Mouse (Mus musculus) MEL (cell line): Measurements from ENCODE around the gene Acss1. TPM values are rescaled to one million over a fixed set of nuclear protein-coding genes. Genes with fewer than 3 reads are reported as not detected.

Experiments used
- DNase-seq: peaks from one replicate; pipeline ENCODE4 v3.0.0; 2011; ENCODE audit warnings: low read depth, low spot score
- H3K27ac ChIP-seq: 2 replicates; pipeline ENCODE4 v1.5.1; 2012; ENCODE audit warnings: low read depth, mild to moderate bottlenecking, control low read depth, low read length, moderate library complexity; ENCODE audit not compliant: control insufficient read depth
- H3K27me3 ChIP-seq, 2 experiments: fragments of 150-350 bp in 1 of 2; sonication (generic) in 1 of 2; 2 replicates each; pipeline ENCODE4 v1.6.1; 2012; ENCODE audit warnings: low read length in 2 of 2, mild to moderate bottlenecking in 2 of 2, improper control_type of control experiment in 1 of 2, moderate library complexity in 1 of 2; ENCODE audit not compliant: insufficient read depth in 2 of 2, control insufficient read depth in 1 of 2
- H3K36me3 ChIP-seq, 2 experiments: 2 replicates each; pipeline ENCODE4 v1.6.1; 2012 to 2014; ENCODE audit warnings: low read length in 2 of 2, improper control_type of control experiment in 1 of 2, inconsistent platforms in 1 of 2, mild to moderate bottlenecking in 1 of 2; ENCODE audit not compliant: insufficient read depth in 2 of 2, control insufficient read depth in 1 of 2
- H3K4me1 ChIP-seq, 2 experiments: fragments of 150-350 bp in 1 of 2; sonication (generic) in 1 of 2; 2 replicates each; pipeline ENCODE4 v1.6.1; 2012; ENCODE audit warnings: low read length in 2 of 2, improper control_type of control experiment in 1 of 2, mild to moderate bottlenecking in 1 of 2; ENCODE audit not compliant: insufficient read depth in 2 of 2, control insufficient read depth in 1 of 2
- H3K4me3 ChIP-seq, 2 experiments: fragments of 150-350 bp in 1 of 2; sonication (generic) in 1 of 2; 2 replicates each; pipeline ENCODE4 v1.5.1; 2012; ENCODE audit warnings: low read depth in 2 of 2, low read length in 2 of 2, mild to moderate bottlenecking in 2 of 2, moderate library complexity in 2 of 2, control low read depth in 1 of 2, improper control_type of control experiment in 1 of 2; ENCODE audit not compliant: control insufficient read depth in 1 of 2, insufficient read depth in 1 of 2
- H3K79me2 ChIP-seq: 2 replicates; pipeline ENCODE4 v1.6.1; 2012; ENCODE audit warnings: mild to moderate bottlenecking, low read length, moderate library complexity; ENCODE audit not compliant: control insufficient read depth, poor library complexity, insufficient read depth
- H3K9ac ChIP-seq: 2 replicates; pipeline ENCODE4 v1.6.1; 2012; ENCODE audit warnings: low read depth, mild to moderate bottlenecking, control low read depth, low read length, moderate library complexity; ENCODE audit not compliant: control insufficient read depth, poor library complexity, severe bottlenecking
- H3K9me3 ChIP-seq: fragments of 150-350 bp; sonication (generic); replicated peaks from 2 replicates; pipeline ENCODE4 v1.6.1; 2012; ENCODE audit warnings: mild to moderate bottlenecking, low read length, improper control_type of control experiment, moderate library complexity; ENCODE audit not compliant: insufficient read depth
- BHLHE40 ChIP-seq: IDR thresholded peaks from 2 replicates; pipeline ENCODE4 v1.6.1; 2012; ENCODE audit warnings: low read depth, mild to moderate bottlenecking, inconsistent platforms, low read length, improper control_type of control experiment, borderline replicate concordance
- CHD1 ChIP-seq: IDR thresholded peaks from 2 replicates; pipeline ENCODE4 v1.6.1; 2012; ENCODE audit warnings: low read depth, mild to moderate bottlenecking, inconsistent platforms, low read length, improper control_type of control experiment
- CTCF ChIP-seq, 3 experiments: IDR thresholded peaks in 2 of 3; conservative IDR thresholded peaks in 1 of 3; 2 replicates each; pipeline ENCODE4 v1.5.1; 2011 to 2012; ENCODE audit warnings: low read length in 3 of 3, low read depth in 2 of 3, mild to moderate bottlenecking in 2 of 3, improper control_type of control experiment in 1 of 3, inconsistent platforms in 1 of 3, mixed read lengths in 1 of 3, moderate library complexity in 1 of 3; ENCODE audit not compliant: control insufficient read depth in 1 of 3, insufficient read depth in 1 of 3, poor library complexity in 1 of 3, severe bottlenecking in 1 of 3
- E2F4 ChIP-seq: IDR thresholded peaks from 2 replicates; pipeline ENCODE4 v1.6.1; 2011; ENCODE audit warnings: low read depth, low read length, improper control_type of control experiment, borderline replicate concordance
- ELF1 ChIP-seq: IDR thresholded peaks from 2 replicates; pipeline ENCODE4 v1.6.1; 2014; ENCODE audit warnings: low read depth, mild to moderate bottlenecking, inconsistent platforms, low read length, improper control_type of control experiment, moderate library complexity
- EP300 ChIP-seq, 2 experiments: IDR thresholded peaks; 2 replicates each; pipeline ENCODE4 v1.6.1; 2011; ENCODE audit warnings: improper control_type of control experiment in 2 of 2, low read length in 2 of 2, low read depth in 1 of 2, mild to moderate bottlenecking in 1 of 2
- ETS1 ChIP-seq: IDR thresholded peaks from 2 replicates; pipeline ENCODE4 v1.6.1; 2012; ENCODE audit warnings: low read depth, mild to moderate bottlenecking, inconsistent platforms, low read length, improper control_type of control experiment, moderate library complexity
- GABPA ChIP-seq: IDR thresholded peaks from 2 replicates; pipeline ENCODE4 v1.6.1; 2012; ENCODE audit warnings: low read depth, mild to moderate bottlenecking, inconsistent platforms, low read length, improper control_type of control experiment, moderate library complexity
- GATA1 ChIP-seq: IDR thresholded peaks from 2 replicates; pipeline ENCODE4 v1.6.1; 2011; ENCODE audit warnings: low read depth, low read length, improper control_type of control experiment
- HCFC1 ChIP-seq: IDR thresholded peaks from 2 replicates; pipeline ENCODE4 v1.6.1; 2012; ENCODE audit warnings: low read depth, mild to moderate bottlenecking, inconsistent platforms, low read length, improper control_type of control experiment, moderate library complexity
- JUND ChIP-seq: IDR thresholded peaks from 2 replicates; pipeline ENCODE4 v1.6.1; 2011; ENCODE audit warnings: low read depth, mild to moderate bottlenecking, improper control_type of control experiment, low read length
- KAT2A ChIP-seq: conservative IDR thresholded peaks from 2 replicates; pipeline ENCODE4 v1.6.1; 2012; ENCODE audit warnings: low read depth, low read length, improper control_type of control experiment, inconsistent platforms
- MAX ChIP-seq: IDR thresholded peaks from 2 replicates; pipeline ENCODE4 v1.6.1; 2011; ENCODE audit warnings: low read length, improper control_type of control experiment
- MEF2A ChIP-seq: IDR thresholded peaks from 2 replicates; pipeline ENCODE4 v1.6.1; 2014; ENCODE audit warnings: low read depth, mild to moderate bottlenecking, inconsistent platforms, low read length, improper control_type of control experiment; ENCODE audit not compliant: poor library complexity, insufficient replicate concordance, severe bottlenecking; ENCODE audit errors: extremely low read depth
- MXI1 ChIP-seq: IDR thresholded peaks from 2 replicates; pipeline ENCODE4 v1.6.1; 2011; ENCODE audit warnings: mild to moderate bottlenecking, low read depth, low read length, improper control_type of control experiment
- MYB ChIP-seq: IDR thresholded peaks from 2 replicates; pipeline ENCODE4 v1.6.1; 2011; ENCODE audit warnings: mild to moderate bottlenecking, low read depth, low read length, improper control_type of control experiment
- MYC ChIP-seq: IDR thresholded peaks from 2 replicates; pipeline ENCODE4 v1.6.1; 2011; ENCODE audit warnings: low read depth, mild to moderate bottlenecking, low read length, improper control_type of control experiment, moderate library complexity
- NELFE ChIP-seq: IDR thresholded peaks from 2 replicates; pipeline ENCODE4 v1.6.1; 2011; ENCODE audit warnings: low read depth, low read length, improper control_type of control experiment
- NRF1 ChIP-seq: IDR thresholded peaks from 2 replicates; pipeline ENCODE4 v1.6.1; 2014; ENCODE audit warnings: low read depth, mild to moderate bottlenecking, inconsistent platforms, low read length, improper control_type of control experiment, moderate library complexity; ENCODE audit not compliant: poor library complexity, insufficient read depth, severe bottlenecking
- POLR2A ChIP-seq, 2 experiments: IDR thresholded peaks; 2 replicates each; pipeline ENCODE4 v1.6.1; 2011 to 2012; ENCODE audit warnings: low read length in 2 of 2, mild to moderate bottlenecking in 2 of 2, control low read depth in 1 of 2, improper control_type of control experiment in 1 of 2, low read depth in 1 of 2, moderate library complexity in 1 of 2; ENCODE audit not compliant: control insufficient read depth in 1 of 2, insufficient read depth in 1 of 2, poor library complexity in 1 of 2
- RAD21 ChIP-seq: IDR thresholded peaks from 2 replicates; pipeline ENCODE4 v1.6.1; 2011; ENCODE audit warnings: mild to moderate bottlenecking, low read depth, low read length, improper control_type of control experiment
- RCOR1 ChIP-seq: IDR thresholded peaks from 2 replicates; pipeline ENCODE4 v1.6.1; 2012; ENCODE audit warnings: low read depth, mild to moderate bottlenecking, inconsistent platforms, low read length, improper control_type of control experiment
- SMC3 ChIP-seq: IDR thresholded peaks from 2 replicates; pipeline ENCODE4 v1.6.1; 2011; ENCODE audit warnings: low read depth, low read length, improper control_type of control experiment
- TCF12 ChIP-seq: IDR thresholded peaks from 2 replicates; pipeline ENCODE4 v1.6.1; 2014; ENCODE audit warnings: low read depth, mild to moderate bottlenecking, inconsistent platforms, low read length, improper control_type of control experiment, moderate library complexity
- USF1 ChIP-seq: IDR thresholded peaks from 2 replicates; pipeline ENCODE4 v1.6.1; 2014; ENCODE audit warnings: low read depth, mild to moderate bottlenecking, inconsistent platforms, low read length, improper control_type of control experiment, moderate library complexity
- USF2 ChIP-seq, 2 experiments: IDR thresholded peaks; 2 replicates each; pipeline ENCODE4 v1.6.1; 2011 to 2012; ENCODE audit warnings: improper control_type of control experiment in 2 of 2, low read length in 2 of 2, borderline replicate concordance in 1 of 2, inconsistent platforms in 1 of 2, low read depth in 1 of 2, mild to moderate bottlenecking in 1 of 2; ENCODE audit not compliant: insufficient read depth in 1 of 2
- ZC3H11A ChIP-seq: IDR thresholded peaks from 2 replicates; pipeline ENCODE4 v1.6.1; 2012; ENCODE audit warnings: low read depth, mild to moderate bottlenecking, inconsistent platforms, low read length, improper control_type of control experiment
- ZKSCAN1 ChIP-seq: IDR thresholded peaks from 2 replicates; pipeline ENCODE4 v1.6.1; 2012; ENCODE audit warnings: low read depth, mild to moderate bottlenecking, inconsistent platforms, low read length, improper control_type of control experiment, moderate library complexity
- ZMIZ1 ChIP-seq: IDR thresholded peaks from 2 replicates; pipeline ENCODE4 v1.6.1; 2012; ENCODE audit warnings: low read depth, mild to moderate bottlenecking, inconsistent platforms, low read length, improper control_type of control experiment, moderate library complexity
- polyA plus RNA-seq, 2 experiments: library from polyadenylated mRNA; stranded (reverse) in 1 of 2; unstranded in 1 of 2; fragments of >175 nt in 1 of 2; fragments of >200 nt in 1 of 2; gene quantifications; 2 replicates each; pipeline versions ENCODE4 v1.2.1 to v1.2.4; 2012; ENCODE audit warnings: low replicate concordance in 2 of 2, low read depth in 1 of 2; ENCODE audit not compliant: insufficient read length in 2 of 2, insufficient read depth in 1 of 2, missing spikeins in 1 of 2
- total RNA-seq: library from RNA; depleted of rRNA; stranded (reverse); fragments of 300-350 nt; gene quantifications from 2 replicates; pipeline ENCODE4 v1.2.3, GENCODE M21; 2012

The Acss1 gene
- total and polyA plus RNA-seq, 3 experiments: 10.2 to 22.6 TPM; not detected in 1

DNA sequence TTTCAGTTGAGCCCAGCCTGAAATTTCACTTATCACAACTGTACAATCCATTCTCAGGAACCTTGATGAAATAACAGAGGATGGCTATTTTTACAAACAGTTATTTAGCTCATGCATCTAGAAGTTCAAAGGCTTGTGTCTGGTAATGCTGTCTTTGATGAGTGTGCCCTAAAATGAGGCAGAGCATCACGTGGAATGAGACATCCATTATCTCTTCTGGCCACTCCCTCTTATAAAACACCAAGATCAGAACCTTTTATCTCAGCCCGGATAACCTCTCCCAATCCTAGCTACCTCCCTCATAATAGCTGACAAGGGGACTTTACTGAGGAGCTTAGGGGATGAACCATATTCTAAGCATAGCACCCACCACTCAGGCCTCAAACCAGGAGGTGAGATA, 3.3 kb downstream of the Acss1 start:
- H3K4me1 ChIP-seq: peaks cover 19 to 40% of the 10 kb centered on the region in 2 experiments
- H3K27ac ChIP-seq: peak overlapping the region; percentile 64
- DNase-seq: peak; percentile 23
- H3K4me3 ChIP-seq: no peak overlapping the region
- H3K27me3 ChIP-seq: no peaks in the 10 kb centered on the region
- H3K79me2 ChIP-seq: no peaks in the 10 kb centered on the region; the same call in 1 of the 2 replicates
- peaks cover 0 to 34% of the 10 kb centered on the region in 2 experiments; a peak in 2 of 4 replicates for H3K36me3 ChIP-seq
- TF ChIP-seq EP300 (IDR thresholded peaks at IDR 0.05; ENCODE audit: low read depth in 1 of 2, low read length in 2 of 2) (peak in 1 of 2 experiments; percentile 32; a peak in 1 of 4 replicates), ZC3H11A (no peak), BHLHE40 (peak; percentile 34; the same call in 1 of the 2 replicates), USF1 (peak; percentile 74), NELFE (no peak), TCF12 (0 out of 2 replicates have a peak, but pooled peaks have one; percentile 14), MYC (0 out of 2 replicates have a peak, but pooled peaks have one; percentile 30), USF2 (IDR thresholded peaks at IDR 0.05; ENCODE audit: borderline replicate concordance in 1 of 2, insufficient read depth in 1 of 2, low read depth in 1 of 2, low read length in 2 of 2) (no peak), GABPA (no peak), ZKSCAN1 (no peak), MXI1 (peak; percentile 51), CHD1 (no peak), GATA1 (peak; percentile 45; the same call in 1 of the 2 replicates), ETS1 (peak; percentile 27; the same call in 1 of the 2 replicates), RAD21 (no peak), NRF1 (no peak), CTCF (IDR thresholded peaks at IDR 0.05 in 2 of 3, conservative IDR thresholded peaks at IDR 0.05 in 1 of 3; ENCODE audit: control insufficient read depth in 1 of 3, insufficient read depth in 1 of 3, low read depth in 2 of 3, low read length in 3 of 3, poor library complexity in 1 of 3, severe bottlenecking in 1 of 3) (no peak), RCOR1 (no peak), ELF1 (no peak), E2F4 (no peak), MYB (no peak), ZMIZ1 (no peak), KAT2A (no peak), MEF2A (no peak), POLR2A (IDR thresholded peaks at IDR 0.05; ENCODE audit: control insufficient read depth in 1 of 2, insufficient read depth in 1 of 2, low read depth in 1 of 2, low read length in 2 of 2, poor library complexity in 1 of 2) (no peak), MAX (0 out of 2 replicates have a peak, but pooled peaks have one; percentile 20), HCFC1 (no peak), JUND (no peak), SMC3 (no peak)
- H3K9me3 ChIP-seq: no peaks in the 10 kb centered on the region
- H3K9ac ChIP-seq: peak overlapping the region; percentile 16; the same call in 1 of the 2 replicates
